In genomic region chr15:82243311-82243710, GRCm38 (mm10) we compare ENCODE assay signal across 9 mouse cellular contexts. TPM values are rescaled to one million over a fixed set of nuclear protein-coding genes. Genes with fewer than 3 reads are reported as not detected.
A peak's percentile ranks its signal among the peaks of the same experiment; 100 is the strongest.
DNase-seq lines count a peak whose midpoint lies in the region; ATAC-seq and TF ChIP-seq lines count a peak whose summit lies in the region.
"Had no signal": no experiment of that assay in that cellular context is flagged by ENCODE, and none has a peak within 500 bp of the region (broad histone marks: within the 10 kb centered on the region; RNA-seq: fewer than 3 reads in every experiment).

No protein-coding gene starts in this region.

- no peak for DNase-seq in cerebellum, adult 2 months
- no peak for DNase-seq in cerebellum, adult 11 months
- DNase-seq in thymus, adult 2 months = no peak
- no peak for DNase-seq in thymus, postnatal 36 days
- no peak for DNase-seq in liver, embryonic 11.5 days (ENCODE audit: low spot score)
- no peak for DNase-seq in stomach, postnatal 0 days (ENCODE audit: low spot score)
- no peak for DNase-seq in cerebellum, postnatal 14 days
- DNase-seq in cerebellum, adult 18-20 months = no peak
- DNase-seq: kidney, postnatal 25 days had no signal

- WGBS in cerebellum, adult 2 months = 59% methylated on average over 3 of the region's 3 CpGs
- WGBS in thymus, adult 2 months = 76% methylated on average over 3 of the region's 3 CpGs
- WGBS in liver, embryonic 11.5 days = 76% methylated on average over 3 of the region's 3 CpGs
- 64% methylated on average over 3 of the region's 3 CpGs for WGBS in stomach, postnatal 0 days

- H3K9me3 ChIP-seq in liver, embryonic 11.5 days (ENCODE audit: control insufficient read depth, low read length) = no peaks in the 10 kb centered on the region
- H3K9me3 ChIP-seq in stomach, postnatal 0 days (ENCODE audit: control insufficient read depth, low read length) = no peaks in the 10 kb centered on the region

- H3K27me3 ChIP-seq in cerebellum, adult 2 months (ENCODE audit: control insufficient read depth, insufficient read depth, low read length) = no peaks in the 10 kb centered on the region
- no peaks in the 10 kb centered on the region for H3K27me3 ChIP-seq in thymus, adult 2 months (ENCODE audit: control insufficient read depth, insufficient read depth, low read length)
- H3K27me3 ChIP-seq in liver, embryonic 11.5 days (replicated peaks; ENCODE audit: control insufficient read depth, insufficient read depth, low read length) = no peaks in the 10 kb centered on the region
- H3K27me3 ChIP-seq in stomach, postnatal 0 days (ENCODE audit: control insufficient read depth, insufficient read depth, low read length) = no peaks in the 10 kb centered on the region

- H3K4me2 ChIP-seq in liver, embryonic 11.5 days = peak overlapping the region; percentile 97
- H3K4me2 ChIP-seq in stomach, postnatal 0 days (replicated peaks; ENCODE audit: low read depth) = peak overlapping the region; percentile 95

- TF ChIP-seq EP300 in stomach, postnatal 0 days (optimal IDR thresholded peaks at IDR 0.05) = no peak

- H3K36me3 ChIP-seq in thymus, adult 2 months (ENCODE audit: control insufficient read depth, insufficient read depth, low read length) = no peaks in the 10 kb centered on the region
- no peaks in the 10 kb centered on the region; the same call in 1 of the 2 replicates for H3K36me3 ChIP-seq in liver, embryonic 11.5 days (ENCODE audit: control insufficient read depth, insufficient read depth, low read length)
- H3K36me3 ChIP-seq in stomach, postnatal 0 days (ENCODE audit: control insufficient read depth, insufficient read depth, low read length) = no peaks in the 10 kb centered on the region

- H3K27ac ChIP-seq in cerebellum, adult 2 months (ENCODE audit: insufficient read depth, low read length) = no peak overlapping the region
- no peak overlapping the region for H3K27ac ChIP-seq in thymus, adult 2 months (ENCODE audit: control insufficient read depth, insufficient read depth, low read length)
- no peak overlapping the region for H3K27ac ChIP-seq in liver, embryonic 11.5 days (ENCODE audit: low read depth, low read length)
- H3K27ac ChIP-seq in stomach, postnatal 0 days (replicated peaks) = no peak overlapping the region

- no peak for TF ChIP-seq CTCF in cerebellum, adult 2 months (IDR thresholded peaks at IDR 0.05; ENCODE audit: borderline replicate concordance, insufficient read depth, low read depth, low read length)
- no peak for TF ChIP-seq CTCF in thymus, adult 2 months (IDR thresholded peaks at IDR 0.05; ENCODE audit: borderline replicate concordance, control insufficient read depth, extremely low read depth, insufficient read depth, low read length, poor library complexity)
- no peak for TF ChIP-seq CTCF in stomach, postnatal 0 days (IDR thresholded peaks at IDR 0.05; ENCODE audit: low read depth)

- H3K9ac ChIP-seq in liver, embryonic 11.5 days (ENCODE audit: low read depth, low read length) = peak overlapping the region; percentile 84
- H3K9ac ChIP-seq in stomach, postnatal 0 days (ENCODE audit: low read length) = peak overlapping the region; percentile 55; the same call in 1 of the 2 replicates

- no peak for ATAC-seq in liver, embryonic 11.5 days (replicated peaks; ENCODE audit: low FRiP score)
- ATAC-seq in stomach, postnatal 0 days (ENCODE audit: low FRiP score, low TSS enrichment) = no peak

- no peaks in the 10 kb centered on the region for H3K4me1 ChIP-seq in cerebellum, adult 2 months (ENCODE audit: control insufficient read depth, insufficient read depth, low read length)
- H3K4me1 ChIP-seq in thymus, adult 2 months (replicated peaks; ENCODE audit: control insufficient read depth, insufficient read depth, low read length) = peaks cover 6% of the 10 kb centered on the region
- peaks cover 8% of the 10 kb centered on the region for H3K4me1 ChIP-seq in liver, embryonic 11.5 days (replicated peaks; ENCODE audit: control insufficient read depth, insufficient read depth, low read length)
- no peaks in the 10 kb centered on the region for H3K4me1 ChIP-seq in stomach, postnatal 0 days (replicated peaks; ENCODE audit: control insufficient read depth, insufficient read depth)

- TF ChIP-seq POLR2A in cerebellum, adult 2 months (IDR thresholded peaks at IDR 0.05; ENCODE audit: borderline replicate concordance, insufficient read depth, low read length) = no peak
- TF ChIP-seq POLR2A in thymus, adult 2 months (IDR thresholded peaks at IDR 0.05; ENCODE audit: control insufficient read depth, extremely low read depth, insufficient read depth, low read length, poor library complexity) = no peak

- peak overlapping the region; percentile 65 for H3K4me3 ChIP-seq in cerebellum, adult 2 months (replicated peaks; ENCODE audit: insufficient read depth, low read depth, low read length)
- peak overlapping the region; percentile 85; the same call in 1 of the 2 replicates for H3K4me3 ChIP-seq in thymus, adult 2 months (ENCODE audit: control insufficient read depth, insufficient read depth, low read length)
- H3K4me3 ChIP-seq in liver, embryonic 11.5 days (ENCODE audit: low read depth, low read length) = peak overlapping the region; percentile 69
- peak overlapping the region; percentile 70 for H3K4me3 ChIP-seq in stomach, postnatal 0 days (ENCODE audit: low read depth, low read length)

RNA-seq across cellular contexts. Expression of gene Cenpm, which starts 1.2 kb away (rescaled TPM):
- polyA plus RNA-seq in cerebellum, adult 2 months (2012; rRNA removed) = 3.2 and 3.6 TPM in 2 replicates
- 44.8 and 68.0 TPM in 2 replicates for polyA plus RNA-seq in thymus, adult 2 months (2012; rRNA removed)
- 56.5 and 58.8 TPM in 2 replicates for polyA plus RNA-seq in liver, embryonic 11.5 days (2014; fragmentation: Nextera tagmentation; extraction: Ambion mirVana)
- polyA plus RNA-seq in stomach, postnatal 0 days (2015; fragmentation: Nextera tagmentation; extraction: Ambion mirVana) = 24.0 and 27.0 TPM in 2 replicates

RNA-seq across cellular contexts. Expression of gene 1500009C09Rik, which starts 8.9 kb away (rescaled TPM):
- polyA plus RNA-seq in cerebellum, adult 2 months (2012; rRNA removed) = 195 and 218 TPM in 2 replicates
- 0.08 and 0.24 TPM in 2 replicates for polyA plus RNA-seq in thymus, adult 2 months (2012; rRNA removed)
- not detected in 2 replicates for polyA plus RNA-seq in liver, embryonic 11.5 days (2014; fragmentation: Nextera tagmentation; extraction: Ambion mirVana)
- 0.23 and 0.24 TPM in 2 replicates for polyA plus RNA-seq in stomach, postnatal 0 days (2015; fragmentation: Nextera tagmentation; extraction: Ambion mirVana)

RNA-seq across cellular contexts. Expression of gene Tnfrsf13c, which starts 19.1 kb away (rescaled TPM):
- 0.89 and 0.93 TPM in 2 replicates for polyA plus RNA-seq in cerebellum, adult 2 months (2012; rRNA removed)
- 4.3 and 7.0 TPM in 2 replicates for polyA plus RNA-seq in thymus, adult 2 months (2012; rRNA removed)
- 0.16 and 0.56 TPM in 2 replicates for polyA plus RNA-seq in liver, embryonic 11.5 days (2014; fragmentation: Nextera tagmentation; extraction: Ambion mirVana)
- polyA plus RNA-seq in stomach, postnatal 0 days (2015; fragmentation: Nextera tagmentation; extraction: Ambion mirVana) = not detected in 2 replicates

RNA-seq across cellular contexts. Expression of gene Shisa8, which starts 30.7 kb away (rescaled TPM):
- polyA plus RNA-seq in cerebellum, adult 2 months (2012; rRNA removed) = 65.4 and 69.9 TPM in 2 replicates
- 0.93 and 1.1 TPM in 2 replicates for polyA plus RNA-seq in thymus, adult 2 months (2012; rRNA removed)
- polyA plus RNA-seq in liver, embryonic 11.5 days (2014; fragmentation: Nextera tagmentation; extraction: Ambion mirVana) = 0.12 and 0.73 TPM in 2 replicates
- 0.06 and 0.23 TPM in 2 replicates for polyA plus RNA-seq in stomach, postnatal 0 days (2015; fragmentation: Nextera tagmentation; extraction: Ambion mirVana)

RNA-seq across cellular contexts. Expression of gene Sept3, which starts 31.4 kb away (rescaled TPM):
- 306 and 367 TPM in 2 replicates for polyA plus RNA-seq in cerebellum, adult 2 months (2012; rRNA removed)
- polyA plus RNA-seq in thymus, adult 2 months (2012; rRNA removed) = 3.4 and 4.6 TPM in 2 replicates
- 7.1 and 7.4 TPM in 2 replicates for polyA plus RNA-seq in liver, embryonic 11.5 days (2014; fragmentation: Nextera tagmentation; extraction: Ambion mirVana)
- 2.1 and 2.9 TPM in 2 replicates for polyA plus RNA-seq in stomach, postnatal 0 days (2015; fragmentation: Nextera tagmentation; extraction: Ambion mirVana)

Comparison
In these comparisons a context has a peak if more than half of its experiments do, and no peak if none do; other contexts are left out.
1. RNA of gene 1500009C09Rik, which starts 8.9 kb away (polyA plus RNA-seq): 195 to 218 TPM in cerebellum, adult 2 months; 0.08 to 0.24 TPM in thymus, adult 2 months, 0.23 to 0.24 TPM in stomach, postnatal 0 days and not detected in liver, embryonic 11.5 days; every median in the first group is over 100 times any median in the second.
2. Peak in every context shown above with its lines, with median percentiles within 50 percentile points of each other: H3K4me3 ChIP-seq.